Mouse (Mus musculus) MEL (cell line): ENCODE data around the gene Mettl7b. TPM values are rescaled to one million over a fixed set of nuclear protein-coding genes. Genes with fewer than 3 reads are reported as not detected.

Experiments used
- DNase-seq: peaks from one replicate; pipeline ENCODE4 v3.0.0; 2011; ENCODE audit warnings: low read depth, low spot score
- H3K27ac ChIP-seq: 2 replicates; pipeline ENCODE4 v1.5.1; 2012; ENCODE audit warnings: low read depth, mild to moderate bottlenecking, control low read depth, low read length, moderate library complexity; ENCODE audit not compliant: control insufficient read depth
- H3K27me3 ChIP-seq, 2 experiments: fragments of 150-350 bp in 1 of 2; sonication (generic) in 1 of 2; 2 replicates each; pipeline ENCODE4 v1.6.1; 2012; ENCODE audit warnings: low read length in 2 of 2, mild to moderate bottlenecking in 2 of 2, improper control_type of control experiment in 1 of 2, moderate library complexity in 1 of 2; ENCODE audit not compliant: insufficient read depth in 2 of 2, control insufficient read depth in 1 of 2
- H3K36me3 ChIP-seq, 2 experiments: 2 replicates each; pipeline ENCODE4 v1.6.1; 2012 to 2014; ENCODE audit warnings: low read length in 2 of 2, improper control_type of control experiment in 1 of 2, inconsistent platforms in 1 of 2, mild to moderate bottlenecking in 1 of 2; ENCODE audit not compliant: insufficient read depth in 2 of 2, control insufficient read depth in 1 of 2
- H3K4me1 ChIP-seq, 2 experiments: fragments of 150-350 bp in 1 of 2; sonication (generic) in 1 of 2; 2 replicates each; pipeline ENCODE4 v1.6.1; 2012; ENCODE audit warnings: low read length in 2 of 2, improper control_type of control experiment in 1 of 2, mild to moderate bottlenecking in 1 of 2; ENCODE audit not compliant: insufficient read depth in 2 of 2, control insufficient read depth in 1 of 2
- H3K4me3 ChIP-seq, 2 experiments: fragments of 150-350 bp in 1 of 2; sonication (generic) in 1 of 2; 2 replicates each; pipeline ENCODE4 v1.5.1; 2012; ENCODE audit warnings: low read depth in 2 of 2, low read length in 2 of 2, mild to moderate bottlenecking in 2 of 2, moderate library complexity in 2 of 2, control low read depth in 1 of 2, improper control_type of control experiment in 1 of 2; ENCODE audit not compliant: control insufficient read depth in 1 of 2, insufficient read depth in 1 of 2
- H3K79me2 ChIP-seq: 2 replicates; pipeline ENCODE4 v1.6.1; 2012; ENCODE audit warnings: mild to moderate bottlenecking, low read length, moderate library complexity; ENCODE audit not compliant: control insufficient read depth, poor library complexity, insufficient read depth
- H3K9ac ChIP-seq: 2 replicates; pipeline ENCODE4 v1.6.1; 2012; ENCODE audit warnings: low read depth, mild to moderate bottlenecking, control low read depth, low read length, moderate library complexity; ENCODE audit not compliant: control insufficient read depth, poor library complexity, severe bottlenecking
- H3K9me3 ChIP-seq: fragments of 150-350 bp; sonication (generic); replicated peaks from 2 replicates; pipeline ENCODE4 v1.6.1; 2012; ENCODE audit warnings: mild to moderate bottlenecking, low read length, improper control_type of control experiment, moderate library complexity; ENCODE audit not compliant: insufficient read depth
- BHLHE40 ChIP-seq: IDR thresholded peaks from 2 replicates; pipeline ENCODE4 v1.6.1; 2012; ENCODE audit warnings: low read depth, mild to moderate bottlenecking, inconsistent platforms, low read length, improper control_type of control experiment, borderline replicate concordance
- ELF1 ChIP-seq: IDR thresholded peaks from 2 replicates; pipeline ENCODE4 v1.6.1; 2014; ENCODE audit warnings: low read depth, mild to moderate bottlenecking, inconsistent platforms, low read length, improper control_type of control experiment, moderate library complexity
- GATA1 ChIP-seq: IDR thresholded peaks from 2 replicates; pipeline ENCODE4 v1.6.1; 2011; ENCODE audit warnings: low read depth, low read length, improper control_type of control experiment
- HCFC1 ChIP-seq: IDR thresholded peaks from 2 replicates; pipeline ENCODE4 v1.6.1; 2012; ENCODE audit warnings: low read depth, mild to moderate bottlenecking, inconsistent platforms, low read length, improper control_type of control experiment, moderate library complexity
- KAT2A ChIP-seq: conservative IDR thresholded peaks from 2 replicates; pipeline ENCODE4 v1.6.1; 2012; ENCODE audit warnings: low read depth, low read length, improper control_type of control experiment, inconsistent platforms
- MAX ChIP-seq: IDR thresholded peaks from 2 replicates; pipeline ENCODE4 v1.6.1; 2011; ENCODE audit warnings: low read length, improper control_type of control experiment
- MAZ ChIP-seq: IDR thresholded peaks from 2 replicates; pipeline ENCODE4 v1.6.1; 2012; ENCODE audit warnings: low read depth, mild to moderate bottlenecking, inconsistent platforms, low read length, improper control_type of control experiment
- MXI1 ChIP-seq: IDR thresholded peaks from 2 replicates; pipeline ENCODE4 v1.6.1; 2011; ENCODE audit warnings: mild to moderate bottlenecking, low read depth, low read length, improper control_type of control experiment
- MYB ChIP-seq: IDR thresholded peaks from 2 replicates; pipeline ENCODE4 v1.6.1; 2011; ENCODE audit warnings: mild to moderate bottlenecking, low read depth, low read length, improper control_type of control experiment
- USF1 ChIP-seq: IDR thresholded peaks from 2 replicates; pipeline ENCODE4 v1.6.1; 2014; ENCODE audit warnings: low read depth, mild to moderate bottlenecking, inconsistent platforms, low read length, improper control_type of control experiment, moderate library complexity
- ZKSCAN1 ChIP-seq: IDR thresholded peaks from 2 replicates; pipeline ENCODE4 v1.6.1; 2012; ENCODE audit warnings: low read depth, mild to moderate bottlenecking, inconsistent platforms, low read length, improper control_type of control experiment, moderate library complexity
- ZMIZ1 ChIP-seq: IDR thresholded peaks from 2 replicates; pipeline ENCODE4 v1.6.1; 2012; ENCODE audit warnings: low read depth, mild to moderate bottlenecking, inconsistent platforms, low read length, improper control_type of control experiment, moderate library complexity
- polyA plus RNA-seq, 2 experiments: library from polyadenylated mRNA; stranded (reverse) in 1 of 2; unstranded in 1 of 2; fragments of >175 nt in 1 of 2; fragments of >200 nt in 1 of 2; gene quantifications; 2 replicates each; pipeline versions ENCODE4 v1.2.1 to v1.2.4; 2012; ENCODE audit warnings: low replicate concordance in 2 of 2, low read depth in 1 of 2; ENCODE audit not compliant: insufficient read length in 2 of 2, insufficient read depth in 1 of 2, missing spikeins in 1 of 2
- total RNA-seq: library from RNA; depleted of rRNA; stranded (reverse); fragments of 300-350 nt; gene quantifications from 2 replicates; pipeline ENCODE4 v1.2.3, GENCODE M21; 2012; rRNA removed

Mettl7b gene
- total RNA-seq (not detected in 2 replicates), polyA plus RNA-seq (not detected)

DNA sequence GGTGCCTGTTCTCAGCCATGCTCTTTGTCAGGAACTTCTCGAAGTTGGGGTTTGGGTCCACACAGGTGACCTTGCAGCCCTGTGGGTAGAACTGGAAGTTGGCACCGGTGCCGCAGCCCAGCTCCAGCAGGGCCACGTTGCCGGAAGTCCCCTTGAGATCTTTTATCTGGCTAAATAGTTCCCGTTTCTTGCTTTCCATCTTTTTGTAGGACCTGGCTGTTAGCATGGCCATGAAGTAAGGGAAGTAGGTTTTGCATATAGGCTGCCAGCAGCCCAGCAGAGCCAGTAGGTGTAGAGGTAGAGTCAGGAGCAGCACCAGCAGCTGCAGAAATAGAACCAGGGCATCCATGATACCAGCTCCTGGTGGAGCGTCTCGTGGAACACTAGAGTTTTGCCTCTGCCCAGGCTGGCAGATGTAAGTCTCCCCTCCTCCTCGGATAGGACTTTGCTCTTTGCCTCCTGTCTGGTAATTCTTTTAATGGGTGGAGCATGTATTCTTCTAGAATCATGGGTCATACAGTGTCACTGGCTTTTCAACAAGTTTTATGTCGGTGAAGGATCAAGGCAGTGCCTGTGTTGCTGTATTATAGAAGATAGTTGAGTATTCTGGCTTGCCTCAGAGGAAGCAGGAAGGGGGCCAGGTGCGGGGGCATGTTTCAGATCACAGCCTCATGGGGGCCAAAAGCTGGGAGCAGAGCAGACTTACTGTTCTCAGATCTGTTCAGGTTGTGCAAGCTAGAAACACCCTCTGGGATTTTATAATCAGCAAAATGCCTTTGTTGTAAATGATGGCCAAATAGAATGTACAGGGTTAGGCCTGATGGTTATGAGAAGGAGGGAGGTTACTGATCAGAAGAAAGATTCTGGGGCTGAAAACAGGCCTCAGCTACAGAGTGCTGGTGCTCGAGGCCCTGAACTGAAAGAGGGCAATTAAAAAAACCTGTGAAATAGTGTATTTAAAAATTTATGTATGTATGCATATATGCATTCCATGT, at the start of gene Mettl7b:
Gene Mettl7b (minus strand): TSS at position 399 of the 995 bp plus-strand sequence.
- DNase-seq, result no peak
- no peak within 1 kb of the TSS for H3K4me3 ChIP-seq
- no peaks in the 10 kb centered on the region; a peak in 1 of 4 replicates for H3K27me3 ChIP-seq
- H3K27ac ChIP-seq, result no peak within 1 kb of the TSS
- H3K79me2 ChIP-seq, result no peaks in the 10 kb centered on the region
- no peaks in the 10 kb centered on the region for H3K36me3 ChIP-seq
- TF ChIP-seq BHLHE40 (no peak), HCFC1 (no peak), GATA1 (no peak), MAX (no peak), USF1 (no peak), ZKSCAN1 (no peak), MYB (no peak), ELF1 (no peak), KAT2A (no peak), ZMIZ1 (no peak)
- no peaks in the 10 kb centered on the region for H3K9me3 ChIP-seq
- H3K9ac ChIP-seq, result no peak within 1 kb of the TSS
- H3K4me1 ChIP-seq, result no peaks in the 10 kb centered on the region

DNA sequence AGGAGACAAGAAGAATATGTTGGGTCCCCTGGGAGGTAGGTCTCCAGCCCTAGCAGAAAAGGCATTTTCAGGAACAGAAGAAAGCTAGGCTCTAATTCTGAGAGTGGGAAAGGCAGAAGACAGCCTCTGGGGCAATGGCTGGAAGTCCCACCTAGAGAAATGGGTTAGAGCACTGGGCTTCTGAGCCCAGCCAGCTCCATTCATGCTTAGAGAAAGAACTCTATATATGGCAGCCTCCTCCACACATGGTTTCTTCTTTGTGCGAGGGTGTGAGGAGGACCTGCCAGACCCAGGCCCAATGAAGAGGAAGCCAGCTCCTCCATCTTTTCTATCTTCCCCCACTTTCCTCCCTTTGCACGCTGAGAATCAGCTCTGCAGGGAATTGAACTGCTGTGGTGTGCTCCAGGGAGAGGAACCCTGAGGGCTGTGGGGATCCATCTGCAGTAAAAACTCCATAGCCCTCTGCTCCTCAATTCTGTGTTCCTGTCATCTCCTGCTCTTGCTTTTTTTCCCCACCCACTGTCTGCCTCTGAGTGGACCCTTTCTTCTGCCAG, 49.6 kb upstream of the Mettl7b start, which contains the start of gene Olfr763:
Gene Olfr763 (plus strand): TSS at position 504 of the 554 bp plus-strand sequence.
- H3K36me3 ChIP-seq, result no peaks in the 10 kb centered on the region

More for the DNA sequence above, 49.6 kb upstream of the Mettl7b start, which contains the start of gene Olfr763:
- Histone ChIP-seq H3K9me3 (no peaks in the 10 kb centered on the region), H3K79me2 (no peaks in the 10 kb centered on the region), H3K4me1 (peaks cover 0 to 4% of the 10 kb centered on the region in 2 experiments; a peak in 2 of 4 replicates), H3K4me3 (no peak within 1 kb of the TSS), H3K27ac (no peak within 1 kb of the TSS), H3K27me3 (no peaks in the 10 kb centered on the region), H3K9ac (no peak within 1 kb of the TSS)
- DNase-seq, result no peak
- no peak for TF ChIP-seq MXI1
- TF ChIP-seq MAZ, result no peak
- TF ChIP-seq BHLHE40, result no peak
- no peak for TF ChIP-seq ZMIZ1
